8 mouse cellular contexts compared by ENCODE assay signal in the genomic region with DNA sequence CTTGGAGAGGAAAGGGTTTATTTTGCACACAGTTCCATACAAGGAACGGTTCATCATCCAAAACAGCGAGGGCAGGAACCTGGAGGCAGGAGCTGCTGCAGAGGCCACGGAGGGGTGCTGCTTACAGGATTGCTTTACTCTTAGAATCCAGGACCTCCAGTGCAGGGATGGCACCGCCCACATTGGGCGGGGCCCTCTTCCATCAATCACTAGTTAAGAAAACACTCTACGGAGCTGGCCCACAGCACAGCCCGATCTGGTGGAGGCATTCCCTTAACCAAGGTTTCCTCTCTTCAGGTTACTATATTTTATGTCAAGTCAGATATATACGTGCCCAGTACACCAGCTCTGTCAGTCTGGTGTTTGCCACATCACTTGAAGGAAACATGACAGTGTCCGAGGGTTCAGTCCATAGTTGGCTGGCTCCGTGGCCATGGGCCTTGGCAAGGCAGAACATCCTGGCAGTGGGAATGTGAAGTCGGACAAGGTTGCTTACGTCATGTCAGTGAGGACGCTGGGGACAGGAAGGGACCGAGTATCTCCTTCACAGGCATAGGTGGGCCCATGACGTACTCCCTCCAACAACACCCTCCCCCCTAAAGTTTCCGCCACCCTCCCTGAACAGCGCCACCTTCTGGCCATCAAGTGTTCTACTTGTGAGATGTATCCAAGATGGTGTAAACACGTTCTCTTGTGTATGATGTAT. TPM values are rescaled to one million over a fixed set of nuclear protein-coding genes. Genes with fewer than 3 reads are reported as not detected.
DNase-seq lines count a peak whose midpoint lies in the region; ATAC-seq and TF ChIP-seq lines count a peak whose summit lies in the region.

No protein-coding gene starts in this region.

- no peak overlapping the region for H3K27ac ChIP-seq in thymus, adult 2 months (ENCODE audit: control insufficient read depth, insufficient read depth, low read length)
- no peak overlapping the region for H3K27ac ChIP-seq in heart, embryonic 16.5 days (ENCODE audit: low read length)
- H3K27ac ChIP-seq in midbrain, embryonic 11.5 days (ENCODE audit: low read depth, low read length), result no peak overlapping the region

- H3K9ac ChIP-seq in heart, embryonic 16.5 days (ENCODE audit: low read length), result no peak overlapping the region
- H3K9ac ChIP-seq in midbrain, embryonic 11.5 days (ENCODE audit: low read length), result no peak overlapping the region

- peak; percentile 56; the same call in 1 of the 2 replicates for TF ChIP-seq CTCF in thymus, adult 2 months (IDR thresholded peaks at IDR 0.05; ENCODE audit: borderline replicate concordance, control insufficient read depth, extremely low read depth, insufficient read depth, low read length, poor library complexity)

- H3K9me3 ChIP-seq in heart, embryonic 16.5 days (replicated peaks; ENCODE audit: control insufficient read depth, low read length), result no peaks in the 10 kb centered on the region
- H3K9me3 ChIP-seq in midbrain, embryonic 11.5 days (ENCODE audit: control insufficient read depth, low read length), result no peaks in the 10 kb centered on the region

- H3K36me3 ChIP-seq in thymus, adult 2 months (ENCODE audit: control insufficient read depth, insufficient read depth, low read length), result no peaks in the 10 kb centered on the region
- H3K36me3 ChIP-seq in heart, embryonic 16.5 days (ENCODE audit: control insufficient read depth, insufficient read depth), result no peaks in the 10 kb centered on the region
- no peaks in the 10 kb centered on the region for H3K36me3 ChIP-seq in midbrain, embryonic 11.5 days (ENCODE audit: control insufficient read depth, insufficient read depth, low read length)

- no peak overlapping the region for H3K4me3 ChIP-seq in thymus, adult 2 months (ENCODE audit: control insufficient read depth, insufficient read depth, low read length)
- no peak overlapping the region for H3K4me3 ChIP-seq in heart, embryonic 16.5 days (ENCODE audit: low read length)
- peak overlapping the region; percentile 11; the same call in 1 of the 2 replicates for H3K4me3 ChIP-seq in midbrain, embryonic 11.5 days (ENCODE audit: low read depth, low read length)

- DNase-seq in thymus, adult 2 months, result no peak
- DNase-seq in thymus, adult 18-20 months, result no peak
- peak; percentile 38 for DNase-seq in c-Kit-positive CD71-positive TER-119-positive erythroid progenitor cells, embryonic 14.5 days (ENCODE audit: low spot score)
- DNase-seq in kidney, postnatal 25 days, result peak; percentile 34 to 57
- peak; percentile 92 for DNase-seq in midbrain, embryonic 11.5 days (ENCODE audit: low spot score, missing footprints)
- DNase-seq in frontal cortex, adult 2 months (ENCODE audit: extremely low spot score in 1 of 2, low spot score in 1 of 2), result no peak

- H3K4me2 ChIP-seq in heart, embryonic 16.5 days (ENCODE audit: low read depth, low read length), result peak overlapping the region; percentile 28
- peak overlapping the region; percentile 34 for H3K4me2 ChIP-seq in midbrain, embryonic 11.5 days

- ATAC-seq in heart, embryonic 16.5 days (replicated peaks; ENCODE audit: extremely low read depth, insufficient read depth, low FRiP score), result no peak
- peak; percentile 26; the same call in 1 of the 2 replicates for ATAC-seq in midbrain, embryonic 11.5 days (ENCODE audit: low FRiP score)
- ATAC-seq in frontal cortex, adult (ENCODE audit: low TSS enrichment), result no peak

- H3K4me1 ChIP-seq in thymus, adult 2 months (replicated peaks; ENCODE audit: control insufficient read depth, insufficient read depth, low read length), result peaks cover 7% of the 10 kb centered on the region; the same call in 1 of the 2 replicates
- H3K4me1 ChIP-seq in heart, embryonic 16.5 days (ENCODE audit: control insufficient read depth, insufficient read depth, low read length), result no peaks in the 10 kb centered on the region; the same call in 1 of the 2 replicates
- H3K4me1 ChIP-seq in midbrain, embryonic 11.5 days (ENCODE audit: control insufficient read depth, insufficient read depth, low read length), result peaks cover 5% of the 10 kb centered on the region

- WGBS in thymus, adult 2 months, result 34% methylated on average over 18 of the region's 18 CpGs
- 9% methylated on average over 18 of the region's 18 CpGs for WGBS in heart, embryonic 16.5 days
- WGBS in midbrain, embryonic 11.5 days, result 13% methylated on average over 18 of the region's 18 CpGs

- TF ChIP-seq POLR2A in thymus, adult 2 months (IDR thresholded peaks at IDR 0.05; ENCODE audit: control insufficient read depth, extremely low read depth, insufficient read depth, low read length, poor library complexity), result no peak

- H3K27me3 ChIP-seq in thymus, adult 2 months (ENCODE audit: control insufficient read depth, insufficient read depth, low read length), result no peaks in the 10 kb centered on the region
- H3K27me3 ChIP-seq in heart, embryonic 16.5 days (ENCODE audit: control insufficient read depth, insufficient read depth, low read length), result no peaks in the 10 kb centered on the region
- no peaks in the 10 kb centered on the region for H3K27me3 ChIP-seq in midbrain, embryonic 11.5 days (ENCODE audit: control insufficient read depth, insufficient read depth, low read length)

RNA-seq across cellular contexts. Expression of gene Wfdc1, which starts 12.1 kb away (rescaled TPM):
- polyA plus RNA-seq in thymus, adult 2 months (2012; rRNA removed), result 5.9 and 7.4 TPM in 2 replicates
- polyA plus RNA-seq in heart, embryonic 16.5 days (2015; fragmentation: Nextera tagmentation; extraction: Ambion mirVana), result 6.4 and 7.5 TPM in 2 replicates
- polyA plus RNA-seq in midbrain, embryonic 11.5 days (2014; fragmentation: Nextera tagmentation; extraction: Ambion mirVana), result 8.8 and 11.8 TPM in 2 replicates
- 18.2 and 24.3 TPM in 2 replicates for polyA plus RNA-seq in frontal cortex, adult 2 months (2012; rRNA removed)

RNA-seq across cellular contexts. Expression of gene Atp2c2, which starts 21.5 kb away (rescaled TPM):
- 0.16 and 0.19 TPM in 2 replicates for polyA plus RNA-seq in thymus, adult 2 months (2012; rRNA removed)
- polyA plus RNA-seq in heart, embryonic 16.5 days (2015; fragmentation: Nextera tagmentation; extraction: Ambion mirVana), result 0.26 and 0.69 TPM in 2 replicates
- polyA plus RNA-seq in midbrain, embryonic 11.5 days (2014; fragmentation: Nextera tagmentation; extraction: Ambion mirVana), result 0.22 and 0.33 TPM in 2 replicates
- 0.69 and 0.98 TPM in 2 replicates for polyA plus RNA-seq in frontal cortex, adult 2 months (2012; rRNA removed)

RNA-seq across cellular contexts. Expression of gene Kcng4, which starts 42.8 kb away (rescaled TPM):
- 0.32 and 0.47 TPM in 2 replicates for polyA plus RNA-seq in thymus, adult 2 months (2012; rRNA removed)
- polyA plus RNA-seq in heart, embryonic 16.5 days (2015; fragmentation: Nextera tagmentation; extraction: Ambion mirVana), result 0.04 TPM in 1 of 2 replicates, not detected in the other
- 0.15 and 0.18 TPM in 2 replicates for polyA plus RNA-seq in midbrain, embryonic 11.5 days (2014; fragmentation: Nextera tagmentation; extraction: Ambion mirVana)
- polyA plus RNA-seq in frontal cortex, adult 2 months (2012; rRNA removed), result 3.1 and 4.9 TPM in 2 replicates

Comparison
In these comparisons a context has a peak if more than half of its experiments do, and no peak if none do; other contexts are left out.
1. DNase-seq: peak in c-Kit-positive CD71-positive TER-119-positive erythroid progenitor cells, embryonic 14.5 days (single experiment), kidney, postnatal 25 days (2 of 2) and midbrain, embryonic 11.5 days (single experiment); none in thymus, adult 2 months (single experiment), thymus, adult 18-20 months (0 of 2) and frontal cortex, adult 2 months (0 of 2).